Mouse (Mus musculus): Measurements from ENCODE around the gene Timm22. TPM values are rescaled to one million over a fixed set of nuclear protein-coding genes. Genes with fewer than 3 reads are reported as not detected.

Gene Timm22
- polyA plus RNA-seq, 1 experiment from 2014 or later = 96.2 TPM

- WGBS = 59% methylated on average over 2 of the region's 2 CpGs
- Histone ChIP-seq H3K27ac (replicated peaks in 1 of 2; ENCODE audit: control insufficient read depth in 1 of 2, insufficient read depth in 1 of 2, low read depth in 2 of 2, low read length in 2 of 2) (no peak overlapping the region), H3K4me3 (ENCODE audit: control insufficient read depth in 1 of 2, insufficient read depth in 1 of 2, low read depth in 1 of 2, low read length in 2 of 2) (no peak overlapping the region), H3K4me1 (ENCODE audit: control insufficient read depth in 2 of 2, insufficient read depth in 2 of 2, low read length in 2 of 2) (peaks cover 0 to 7% of the 10 kb centered on the region in 2 experiments; a peak in 2 of 4 replicates), H3K9ac (ENCODE audit: low read length) (no peak overlapping the region), H3K9me3 (ENCODE audit: control insufficient read depth, low read length) (no peaks in the 10 kb centered on the region), H3K27me3 (ENCODE audit: control insufficient read depth, insufficient read depth, low read length) (no peaks in the 10 kb centered on the region), H3K36me3 (ENCODE audit: control insufficient read depth, insufficient read depth, low read length) (peaks cover 88% of the 10 kb centered on the region), H3K4me2 (ENCODE audit: low read length) (no peak overlapping the region)
- ATAC-seq (ENCODE audit: insufficient number of reproducible peaks, insufficient read depth, low FRiP score, low read depth) = no peak
These were observed 9.2 kb downstream of the Timm22 start for GRCm38 (mm10) chr11:76415985-76416384.

GRCm38 (mm10) chr11:76418423-76418822 is 11.7 kb downstream of the Timm22 start:
- Histone ChIP-seq H3K4me1 (ENCODE audit: control insufficient read depth in 2 of 2, insufficient read depth in 2 of 2, low read length in 2 of 2) (peaks cover 0 to 7% of the 10 kb centered on the region in 2 experiments; a peak in 2 of 4 replicates), H3K27me3 (ENCODE audit: control insufficient read depth, insufficient read depth, low read length) (no peaks in the 10 kb centered on the region), H3K4me2 (ENCODE audit: low read length) (no peak overlapping the region), H3K9ac (ENCODE audit: low read length) (no peak overlapping the region), H3K36me3 (ENCODE audit: control insufficient read depth, insufficient read depth, low read length) (peaks cover 96% of the 10 kb centered on the region), H3K4me3 (ENCODE audit: control insufficient read depth in 1 of 2, insufficient read depth in 1 of 2, low read depth in 1 of 2, low read length in 2 of 2) (no peak overlapping the region), H3K9me3 (ENCODE audit: control insufficient read depth, low read length) (no peaks in the 10 kb centered on the region), H3K27ac (replicated peaks in 1 of 2; ENCODE audit: control insufficient read depth in 1 of 2, insufficient read depth in 1 of 2, low read depth in 2 of 2, low read length in 2 of 2) (no peak overlapping the region)
- ATAC-seq (ENCODE audit: insufficient number of reproducible peaks, insufficient read depth, low FRiP score, low read depth) = no peak
- WGBS = 79% methylated on average over 8 of the region's 8 CpGs

- Histone ChIP-seq H3K4me2 (ENCODE audit: low read length) (no peak overlapping the region), H3K4me1 (ENCODE audit: control insufficient read depth in 2 of 2, insufficient read depth in 2 of 2, low read length in 2 of 2) (peaks cover 0 to 8% of the 10 kb centered on the region in 2 experiments; a peak in 2 of 4 replicates), H3K9me3 (ENCODE audit: control insufficient read depth, low read length) (no peaks in the 10 kb centered on the region), H3K9ac (ENCODE audit: low read length) (no peak overlapping the region), H3K4me3 (ENCODE audit: control insufficient read depth in 1 of 2, insufficient read depth in 1 of 2, low read depth in 1 of 2, low read length in 2 of 2) (no peak overlapping the region), H3K27me3 (ENCODE audit: control insufficient read depth, insufficient read depth, low read length) (no peaks in the 10 kb centered on the region), H3K27ac (replicated peaks in 1 of 2; ENCODE audit: control insufficient read depth in 1 of 2, insufficient read depth in 1 of 2, low read depth in 2 of 2, low read length in 2 of 2) (no peak overlapping the region), H3K36me3 (ENCODE audit: control insufficient read depth, insufficient read depth, low read length) (peaks cover 95% of the 10 kb centered on the region)
- 68% methylated on average over 4 of the region's 4 CpGs for WGBS
- no peak for ATAC-seq (ENCODE audit: insufficient number of reproducible peaks, insufficient read depth, low FRiP score, low read depth)
These were observed 12.4 kb downstream of the Timm22 start for GRCm38 (mm10) chr11:76419179-76419578.

- Histone ChIP-seq H3K27me3 (ENCODE audit: control insufficient read depth, insufficient read depth, low read length) (no peaks in the 10 kb centered on the region), H3K4me1 (ENCODE audit: control insufficient read depth in 2 of 2, insufficient read depth in 2 of 2, low read length in 2 of 2) (peaks cover 0 to 18% of the 10 kb centered on the region in 2 experiments; a peak in 2 of 4 replicates), H3K4me2 (ENCODE audit: low read length) (no peak overlapping the region), H3K4me3 (ENCODE audit: control insufficient read depth in 1 of 2, insufficient read depth in 1 of 2, low read depth in 1 of 2, low read length in 2 of 2) (no peak overlapping the region), H3K9me3 (ENCODE audit: control insufficient read depth, low read length) (no peaks in the 10 kb centered on the region), H3K36me3 (ENCODE audit: control insufficient read depth, insufficient read depth, low read length) (peaks cover 83% of the 10 kb centered on the region), H3K9ac (ENCODE audit: low read length) (no peak overlapping the region), H3K27ac (replicated peaks in 1 of 2; ENCODE audit: control insufficient read depth in 1 of 2, insufficient read depth in 1 of 2, low read depth in 2 of 2, low read length in 2 of 2) (no peak overlapping the region)
- 72% methylated on average over 4 of the region's 4 CpGs for WGBS
- no peak for ATAC-seq (ENCODE audit: insufficient number of reproducible peaks, insufficient read depth, low FRiP score, low read depth)
These were observed 14.1 kb downstream of the Timm22 start for GRCm38 (mm10) chr11:76420896-76421295.

GRCm38 (mm10) chr11:76425749-76426148 is 19.0 kb downstream of the Timm22 start:
- no peak for ATAC-seq (ENCODE audit: insufficient number of reproducible peaks, insufficient read depth, low FRiP score, low read depth)
- 81% methylated on average over 6 of the region's 6 CpGs for WGBS

GRCm38 (mm10) chr11:76427781-76428180 is 21.0 kb downstream of the Timm22 start:
- 3% methylated on average over 3 of the region's 3 CpGs for WGBS
- peaks cover 45 to 66% of the 10 kb centered on the region in 2 experiments for H3K4me1 ChIP-seq (ENCODE audit: control insufficient read depth in 2 of 2, insufficient read depth in 2 of 2, low read length in 2 of 2)

More at GRCm38 (mm10) chr11:76425749-76426148, 19.0 kb downstream of the Timm22 start:
- no peak overlapping the region for H3K9ac ChIP-seq (ENCODE audit: low read length)
- H3K36me3 ChIP-seq (ENCODE audit: control insufficient read depth, insufficient read depth, low read length) = peaks cover 37% of the 10 kb centered on the region
- no peak overlapping the region for H3K4me3 ChIP-seq (ENCODE audit: control insufficient read depth in 1 of 2, insufficient read depth in 1 of 2, low read depth in 1 of 2, low read length in 2 of 2)
- H3K27ac ChIP-seq (replicated peaks in 1 of 2; ENCODE audit: control insufficient read depth in 1 of 2, insufficient read depth in 1 of 2, low read depth in 2 of 2, low read length in 2 of 2) = no peak overlapping the region
- H3K9me3 ChIP-seq (ENCODE audit: control insufficient read depth, low read length) = no peaks in the 10 kb centered on the region
- no peaks in the 10 kb centered on the region for H3K27me3 ChIP-seq (ENCODE audit: control insufficient read depth, insufficient read depth, low read length)
- peaks cover 34 to 50% of the 10 kb centered on the region in 2 experiments for H3K4me1 ChIP-seq (ENCODE audit: control insufficient read depth in 2 of 2, insufficient read depth in 2 of 2, low read length in 2 of 2)
- H3K4me2 ChIP-seq (ENCODE audit: low read length) = no peak overlapping the region

GRCm38 (mm10) chr11:76429046-76429445 is 22.3 kb downstream of the Timm22 start:
- peak overlapping the region; percentile 72 to 86 for H3K27ac ChIP-seq (replicated peaks in 1 of 2; ENCODE audit: control insufficient read depth in 1 of 2, insufficient read depth in 1 of 2, low read depth in 2 of 2, low read length in 2 of 2)
- H3K4me2 ChIP-seq (ENCODE audit: low read length) = no peak overlapping the region
- peaks cover 46 to 68% of the 10 kb centered on the region in 2 experiments for H3K4me1 ChIP-seq (ENCODE audit: control insufficient read depth in 2 of 2, insufficient read depth in 2 of 2, low read length in 2 of 2)
- no peaks in the 10 kb centered on the region for H3K27me3 ChIP-seq (ENCODE audit: control insufficient read depth, insufficient read depth, low read length)
- no peak overlapping the region for H3K4me3 ChIP-seq (ENCODE audit: control insufficient read depth in 1 of 2, insufficient read depth in 1 of 2, low read depth in 1 of 2, low read length in 2 of 2)
- peak overlapping the region; percentile 42; the same call in 1 of the 2 replicates for H3K9ac ChIP-seq (ENCODE audit: low read length)
- peaks cover 18% of the 10 kb centered on the region for H3K36me3 ChIP-seq (ENCODE audit: control insufficient read depth, insufficient read depth, low read length)
- ATAC-seq (ENCODE audit: insufficient number of reproducible peaks, insufficient read depth, low FRiP score, low read depth) = no peak
- 35% methylated on average over 4 of the region's 4 CpGs for WGBS
- H3K9me3 ChIP-seq (ENCODE audit: control insufficient read depth, low read length) = no peaks in the 10 kb centered on the region

More at GRCm38 (mm10) chr11:76427781-76428180, 21.0 kb downstream of the Timm22 start:
- H3K36me3 ChIP-seq (ENCODE audit: control insufficient read depth, insufficient read depth, low read length) = peaks cover 18% of the 10 kb centered on the region
- no peaks in the 10 kb centered on the region for H3K27me3 ChIP-seq (ENCODE audit: control insufficient read depth, insufficient read depth, low read length)
- H3K9ac ChIP-seq (ENCODE audit: low read length) = no peak overlapping the region
- peak overlapping the region; percentile 7; the same call in 1 of the 2 replicates for H3K4me2 ChIP-seq (ENCODE audit: low read length)
- H3K9me3 ChIP-seq (ENCODE audit: control insufficient read depth, low read length) = no peaks in the 10 kb centered on the region
- no peak overlapping the region for H3K4me3 ChIP-seq (ENCODE audit: control insufficient read depth in 1 of 2, insufficient read depth in 1 of 2, low read depth in 1 of 2, low read length in 2 of 2)
- ATAC-seq (ENCODE audit: insufficient number of reproducible peaks, insufficient read depth, low FRiP score, low read depth) = peak; percentile 45
- H3K27ac ChIP-seq (replicated peaks in 1 of 2; ENCODE audit: control insufficient read depth in 1 of 2, insufficient read depth in 1 of 2, low read depth in 2 of 2, low read length in 2 of 2) = peak overlapping the region; percentile 77 to 86

GRCm38 (mm10) chr11:76429556-76429955 is 22.8 kb downstream of the Timm22 start:
- WGBS = 28% methylated on average over 7 of the region's 7 CpGs
- Histone ChIP-seq H3K27ac (replicated peaks in 1 of 2; ENCODE audit: control insufficient read depth in 1 of 2, insufficient read depth in 1 of 2, low read depth in 2 of 2, low read length in 2 of 2) (peak overlapping the region; percentile 72 to 86), H3K4me2 (ENCODE audit: low read length) (no peak overlapping the region), H3K4me3 (ENCODE audit: control insufficient read depth in 1 of 2, insufficient read depth in 1 of 2, low read depth in 1 of 2, low read length in 2 of 2) (no peak overlapping the region), H3K36me3 (ENCODE audit: control insufficient read depth, insufficient read depth, low read length) (peaks cover 19% of the 10 kb centered on the region), H3K9ac (ENCODE audit: low read length) (peak overlapping the region; percentile 42; the same call in 1 of the 2 replicates), H3K27me3 (ENCODE audit: control insufficient read depth, insufficient read depth, low read length) (no peaks in the 10 kb centered on the region), H3K9me3 (ENCODE audit: control insufficient read depth, low read length) (no peaks in the 10 kb centered on the region), H3K4me1 (ENCODE audit: control insufficient read depth in 2 of 2, insufficient read depth in 2 of 2, low read length in 2 of 2) (peaks cover 46 to 67% of the 10 kb centered on the region in 2 experiments)
- ATAC-seq (ENCODE audit: insufficient number of reproducible peaks, insufficient read depth, low FRiP score, low read depth) = no peak
